Mouse (Mus musculus) limb, embryonic 14.5 days (tissue): ENCODE measurements at regions not wholly inside any gene's neighbourhood (a gene's known extent, or its start where the extent isn't known, plus 50 kb on each side); places are given as distances from the start of the nearest gene placed in this dataset.

ENCODE experiments used
- ATAC-seq: fragments of 200-750 bp; cut with Nextera tagmentation; 2 replicates; pipeline ENCODE4 v1.8.0; 2017; ENCODE audit warnings: low read depth, moderate number of reproducible peaks, moderate TSS enrichment; ENCODE audit not compliant: low FRiP score
- DNase-seq: peaks from one replicate; pipeline ENCODE4 v3.0.0-alpha.2; 2015; ENCODE audit warnings: low spot score
- H3K27ac ChIP-seq: fragments of 300-500 bp; sonication (generic); replicated peaks from 2 replicates; pipeline ENCODE4 v1.5.1; 2014; ENCODE audit warnings: low read depth, mild to moderate bottlenecking, low read length, moderate library complexity, mixed read lengths
- H3K27me3 ChIP-seq: fragments of 300-500 bp; sonication (generic); 2 replicates; pipeline ENCODE4 v1.6.1; 2014; ENCODE audit warnings: low read length, mixed read lengths; ENCODE audit not compliant: control insufficient read depth, insufficient read depth
- H3K36me3 ChIP-seq: fragments of 300-500 bp; sonication (generic); 2 replicates; pipeline ENCODE4 v1.6.1; 2014; ENCODE audit warnings: mild to moderate bottlenecking, low read length, moderate library complexity, mixed read lengths; ENCODE audit not compliant: control insufficient read depth, insufficient read depth
- H3K4me1 ChIP-seq: fragments of 300-500 bp; sonication (generic); 2 replicates; pipeline ENCODE4 v1.6.1; 2014; ENCODE audit warnings: antibody characterized with exemption, low read length, mixed read lengths; ENCODE audit not compliant: control insufficient read depth, insufficient read depth
- H3K4me2 ChIP-seq: fragments of 300-500 bp; sonication (generic); replicated peaks from 2 replicates; pipeline ENCODE4 v1.6.1; 2014; ENCODE audit warnings: low read depth, mild to moderate bottlenecking, low read length, moderate library complexity; ENCODE audit not compliant: severe bottlenecking
- H3K4me3 ChIP-seq: fragments of 300-500 bp; sonication (generic); replicated peaks from 2 replicates; pipeline ENCODE4 v1.5.1; 2014; ENCODE audit warnings: low read length
- H3K9ac ChIP-seq: fragments of 300-500 bp; sonication (generic); 2 replicates; pipeline ENCODE4 v1.6.1; 2014; ENCODE audit warnings: mild to moderate bottlenecking, low read depth, low read length, moderate library complexity; ENCODE audit not compliant: severe bottlenecking
- H3K9me3 ChIP-seq: fragments of 300-500 bp; sonication (generic); 2 replicates; pipeline ENCODE4 v1.6.1; 2016; ENCODE audit warnings: low read length; ENCODE audit not compliant: control insufficient read depth
- POLR2A ChIP-seq: fragments of 200-500 bp; IDR thresholded peaks from 2 replicates; pipeline ENCODE4 v1.8.0; 2012; ENCODE audit warnings: inconsistent platforms, mild to moderate bottlenecking, moderate library complexity, borderline replicate concordance; ENCODE audit not compliant: insufficient read depth, insufficient read length; ENCODE audit errors: extremely low read depth
- WGBS: fragments of 180-500 bp; shearing (Covaris S2); extraction: QIAGEN DNeasy Blood & Tissue Kit; methylation state at CpG from one replicate; pipeline ENCODE4 v1.1.7; 2014; 5-methylcytosine and 5-hydroxymethylcytosine counted together

DNA sequence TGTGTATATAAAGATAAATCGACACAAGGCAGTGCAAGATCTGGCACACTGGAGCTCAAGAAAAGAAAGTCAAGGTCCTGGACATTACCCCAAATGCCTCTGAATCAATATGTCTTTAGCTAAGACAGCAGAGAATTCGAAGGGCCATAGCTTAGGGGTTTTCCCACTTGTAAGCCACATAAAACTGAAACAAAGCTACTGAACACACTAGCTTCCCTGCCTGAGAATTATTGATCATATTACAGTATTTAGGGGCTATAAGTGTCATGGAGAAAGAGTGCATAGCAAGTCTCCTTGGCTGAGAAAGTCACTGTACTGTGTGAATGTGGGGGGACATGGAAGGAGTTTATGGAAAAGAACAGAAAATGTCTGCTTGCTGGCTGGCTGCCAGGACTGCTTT, 207.3 kb upstream of the Htr1f start:
- H3K27ac ChIP-seq: no peak overlapping the region
- no peak for ATAC-seq
- no peaks in the 10 kb centered on the region for H3K27me3 ChIP-seq
- TF ChIP-seq POLR2A: no peak
- no peaks in the 10 kb centered on the region for H3K4me1 ChIP-seq
- H3K36me3 ChIP-seq: no peaks in the 10 kb centered on the region
- no peak overlapping the region for H3K4me2 ChIP-seq
- no peak overlapping the region for H3K4me3 ChIP-seq
- DNase-seq: peak; percentile 14
- no peaks in the 10 kb centered on the region for H3K9me3 ChIP-seq
- no peak overlapping the region for H3K9ac ChIP-seq
- 74% methylated on average over 2 of the region's 2 CpGs for WGBS

DNA sequence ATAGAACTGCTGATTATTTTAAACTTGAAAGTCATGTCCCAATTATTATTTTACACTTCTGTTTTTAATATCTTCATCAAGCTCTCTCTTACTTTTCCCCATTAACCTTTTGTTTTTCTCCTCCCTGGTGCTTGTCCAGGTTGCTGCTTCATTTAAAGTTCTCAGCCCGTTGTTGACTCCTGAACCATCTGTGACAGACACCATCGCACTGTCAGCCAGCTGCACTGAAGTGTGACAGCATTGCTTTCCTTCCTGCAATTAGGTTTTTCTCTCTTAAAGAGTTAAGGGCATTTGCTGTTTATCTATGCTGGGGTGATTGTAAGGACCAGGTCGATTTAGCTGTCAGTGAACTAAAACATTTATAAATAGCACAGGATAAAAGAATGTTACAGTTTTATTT, 205.3 kb upstream of the Pou1f1 start:
- WGBS: 64% methylated on average over 3 of the region's 3 CpGs
- H3K9me3 ChIP-seq: no peaks in the 10 kb centered on the region
- H3K4me2 ChIP-seq: no peak overlapping the region
- ATAC-seq: no peak
- DNase-seq: no peak
- H3K4me1 ChIP-seq: no peaks in the 10 kb centered on the region
- no peaks in the 10 kb centered on the region for H3K27me3 ChIP-seq
- H3K4me3 ChIP-seq: no peak overlapping the region
- H3K27ac ChIP-seq: no peak overlapping the region
- H3K36me3 ChIP-seq: no peaks in the 10 kb centered on the region
- no peak overlapping the region for H3K9ac ChIP-seq
- no peak for TF ChIP-seq POLR2A

DNA sequence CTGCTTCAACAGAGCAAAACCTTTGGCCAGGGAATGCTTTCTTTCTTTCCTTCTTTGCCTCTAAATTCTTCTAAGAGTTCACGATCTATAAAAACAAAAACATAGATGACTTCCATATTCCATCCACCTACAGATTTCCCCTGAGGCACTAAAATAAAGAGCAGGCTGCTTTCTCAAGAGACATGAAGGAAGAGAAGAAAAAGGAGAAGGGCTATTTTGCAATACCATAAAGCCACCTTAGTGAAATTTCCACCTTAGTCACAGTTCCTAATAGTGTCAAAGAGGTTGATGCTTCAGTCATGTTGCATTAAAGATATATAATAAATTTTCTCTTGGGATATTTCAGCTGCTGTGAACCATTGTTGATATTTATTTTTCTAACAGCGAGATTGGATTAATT, 187.9 kb upstream of the Pou1f1 start:
- no peak for ATAC-seq
- WGBS: 73% methylated on average over 2 of the region's 2 CpGs
- no peaks in the 10 kb centered on the region for H3K27me3 ChIP-seq
- no peak for TF ChIP-seq POLR2A
- no peak overlapping the region for H3K4me2 ChIP-seq
- no peak overlapping the region for H3K9ac ChIP-seq
- no peak overlapping the region for H3K4me3 ChIP-seq
- no peaks in the 10 kb centered on the region for H3K4me1 ChIP-seq
- DNase-seq: no peak
- H3K9me3 ChIP-seq: no peaks in the 10 kb centered on the region
- H3K36me3 ChIP-seq: no peaks in the 10 kb centered on the region
- H3K27ac ChIP-seq: no peak overlapping the region

DNA sequence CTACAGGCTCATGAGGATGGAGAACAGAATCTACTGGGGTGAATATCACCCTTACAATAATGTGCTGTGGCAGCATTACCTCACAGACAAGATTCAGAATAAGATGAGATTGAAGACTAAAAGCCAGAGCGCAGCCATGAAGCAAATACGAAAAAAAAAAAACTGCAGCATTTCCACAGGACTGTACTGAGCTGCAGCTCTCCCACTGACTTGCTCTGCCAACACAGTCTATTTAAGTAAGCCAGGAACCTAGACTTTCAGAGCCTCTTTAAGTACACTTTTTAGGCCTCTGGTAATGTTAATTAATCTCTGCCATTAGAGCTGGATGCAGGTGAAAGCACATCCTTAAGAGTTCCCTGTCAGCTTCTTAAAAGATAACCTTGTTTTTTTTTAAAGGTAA, 181.1 kb upstream of the Pou1f1 start:
- no peak for TF ChIP-seq POLR2A
- Histone ChIP-seq H3K4me2 (no peak overlapping the region), H3K4me3 (no peak overlapping the region), H3K36me3 (no peaks in the 10 kb centered on the region), H3K27ac (no peak overlapping the region), H3K9me3 (no peaks in the 10 kb centered on the region), H3K4me1 (no peaks in the 10 kb centered on the region), H3K9ac (no peak overlapping the region), H3K27me3 (no peaks in the 10 kb centered on the region)
- WGBS: 86% methylated on average over 2 of the region's 2 CpGs
- DNase-seq (no peak), ATAC-seq (no peak)

DNA sequence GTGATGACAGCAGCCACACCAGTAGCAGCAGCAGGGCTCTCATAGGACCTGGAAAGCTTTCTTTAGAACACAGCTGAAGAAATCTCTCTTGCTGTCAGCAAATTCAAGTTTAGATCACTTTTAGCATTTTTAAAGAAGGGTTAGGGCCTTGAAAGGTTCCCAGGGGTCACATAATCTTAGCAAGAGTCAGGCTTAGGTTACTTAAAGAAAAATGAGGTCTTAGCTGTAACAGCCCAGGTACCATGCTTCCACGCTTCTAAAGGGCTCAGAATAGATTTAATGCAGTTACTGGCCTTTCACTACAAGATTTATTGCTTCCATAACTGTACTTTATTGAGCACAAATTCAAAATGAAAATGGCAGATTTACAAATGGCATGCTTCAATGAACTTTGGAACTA, 160.4 kb upstream of the Pou1f1 start:
- Histone ChIP-seq H3K27me3 (no peaks in the 10 kb centered on the region), H3K4me1 (no peaks in the 10 kb centered on the region), H3K36me3 (no peaks in the 10 kb centered on the region), H3K4me3 (no peak overlapping the region), H3K4me2 (no peak overlapping the region), H3K9me3 (no peaks in the 10 kb centered on the region), H3K9ac (no peak overlapping the region), H3K27ac (no peak overlapping the region)
- DNase-seq (no peak), ATAC-seq (no peak)
- no peak for TF ChIP-seq POLR2A
- 31% methylated on average over 1 of the region's 1 CpGs for WGBS

DNA sequence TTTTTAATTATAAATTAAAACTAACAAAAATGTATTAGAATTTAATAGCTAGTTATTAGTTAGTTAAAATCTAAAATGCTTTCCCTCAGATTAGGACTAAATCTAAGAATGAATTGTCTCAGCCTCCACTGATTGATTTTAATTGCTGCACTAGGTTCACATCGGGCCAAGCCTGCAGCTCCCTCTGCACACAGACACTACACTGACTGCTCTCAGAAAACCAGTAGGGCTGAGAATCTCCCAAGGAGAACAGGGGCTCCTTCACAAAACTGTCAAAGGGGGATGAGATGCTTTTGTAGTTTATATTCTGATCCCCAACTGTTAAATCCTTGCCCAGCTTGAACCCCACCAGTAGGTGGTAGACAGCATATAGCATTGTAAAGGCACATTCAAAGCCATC, 151.0 kb upstream of the Pou1f1 start:
- DNase-seq (no peak), ATAC-seq (no peak)
- Histone ChIP-seq H3K4me2 (no peak overlapping the region), H3K27ac (no peak overlapping the region), H3K36me3 (no peaks in the 10 kb centered on the region), H3K4me3 (no peak overlapping the region), H3K9ac (no peak overlapping the region), H3K9me3 (no peaks in the 10 kb centered on the region), H3K4me1 (no peaks in the 10 kb centered on the region), H3K27me3 (no peaks in the 10 kb centered on the region)
- 56% methylated on average over 1 of the region's 1 CpGs for WGBS
- TF ChIP-seq POLR2A: no peak
